Mouse (Mus musculus) liver, adult 2 months (tissue): ENCODE measurements around the gene Ufc1. TPM values are rescaled to one million over a fixed set of nuclear protein-coding genes. Genes with fewer than 3 reads are reported as not detected.

ENCODE experiments used
- DNase-seq: peaks from one replicate; pipeline ENCODE4 v3.0.0-alpha.2; 2011; ENCODE audit warnings: low read depth, low spot score; ENCODE audit errors: extremely low read depth
- H3K27ac ChIP-seq: fragments of 200-500 bp; replicated peaks from 2 replicates; pipeline ENCODE4 v1.5.1; 2012; ENCODE audit warnings: low read depth, mild to moderate bottlenecking, control low read depth, inconsistent platforms, low read length; ENCODE audit not compliant: insufficient read depth
- H3K27me3 ChIP-seq: fragments of 200-500 bp; 2 replicates; pipeline ENCODE4 v1.6.1; 2012; ENCODE audit warnings: mild to moderate bottlenecking, moderate library complexity, low read length, inconsistent platforms; ENCODE audit not compliant: control insufficient read depth, insufficient read depth
- H3K36me3 ChIP-seq: fragments of 200-500 bp; 2 replicates; pipeline ENCODE4 v1.6.1; 2012; ENCODE audit warnings: low read length, inconsistent platforms; ENCODE audit not compliant: control insufficient read depth, insufficient read depth
- H3K4me1 ChIP-seq: fragments of 200-500 bp; 2 replicates; pipeline ENCODE4 v1.6.1; 2011; ENCODE audit warnings: low read length; ENCODE audit not compliant: control insufficient read depth, insufficient read depth
- H3K4me3 ChIP-seq: fragments of 200-500 bp; 2 replicates; pipeline ENCODE4 v1.5.1; 2011; ENCODE audit warnings: low read depth, mild to moderate bottlenecking, control low read depth, low read length, moderate library complexity; ENCODE audit not compliant: insufficient read depth
- H3K79me2 ChIP-seq: fragments of 200-500 bp; 2 replicates; pipeline ENCODE4 v1.6.1; 2012; ENCODE audit warnings: inconsistent platforms, mild to moderate bottlenecking, low read length, moderate library complexity; ENCODE audit not compliant: control insufficient read depth, insufficient read depth
- H3K9ac ChIP-seq: fragments of 200-500 bp; 2 replicates; pipeline ENCODE4 v1.6.1; 2012; ENCODE audit warnings: low read depth, mild to moderate bottlenecking, control low read depth, inconsistent platforms, low read length
- CTCF ChIP-seq: fragments of 200-500 bp; IDR thresholded peaks from 2 replicates; pipeline ENCODE4 v1.5.1; 2011; ENCODE audit warnings: low read depth, low read length, control low read depth
- POLR2A ChIP-seq: fragments of 200-500 bp; IDR thresholded peaks from 2 replicates; pipeline ENCODE4 v1.6.1; 2011; ENCODE audit warnings: low read length, control low read depth; ENCODE audit not compliant: insufficient read depth; ENCODE audit errors: extremely low read depth
- WGBS: fragments of 180-500 bp; shearing (Covaris S2); methylation state at CpG from one replicate; pipeline ENCODE4 v1.1.7; 2018; 5-methylcytosine and 5-hydroxymethylcytosine counted together
- polyA plus RNA-seq: library from polyadenylated mRNA; depleted of rRNA; stranded (reverse); fragments of >200 nt; gene quantifications from 2 replicates; pipeline ENCODE4 v1.2.3, GENCODE M21; 2012
- total RNA-seq: library from RNA; depleted of rRNA; stranded (reverse); fragments of >200 nt; gene quantifications from 2 replicates; pipeline ENCODE4 v1.2.3, GENCODE M21; 2014

Ufc1 gene
- total and polyA plus RNA-seq, 2 experiments: 30.3 to 103 TPM

DNA sequence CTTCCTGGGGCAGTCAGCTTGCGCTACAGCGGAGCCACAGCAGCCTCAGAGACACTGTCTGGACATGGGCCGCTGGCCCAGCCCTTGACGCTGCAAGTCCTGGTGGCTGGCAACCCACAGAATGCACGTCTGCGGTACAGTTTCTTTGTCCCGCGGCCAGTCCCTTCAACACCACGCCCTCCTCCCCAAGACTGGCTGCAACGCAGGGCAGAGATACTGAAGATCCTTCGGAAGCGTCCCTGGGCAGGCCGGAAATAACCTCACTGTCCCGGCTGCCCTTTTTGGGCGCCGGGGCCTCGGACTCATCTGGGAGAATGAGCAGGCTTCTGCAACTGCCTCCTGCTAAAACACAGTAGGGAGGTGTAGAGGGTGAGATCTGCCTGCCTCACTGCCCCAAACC is 35.9 kb downstream of the Ufc1 start:
- Histone ChIP-seq H3K27me3 (no peaks in the 10 kb centered on the region), H3K4me1 (peaks cover 13% of the 10 kb centered on the region; the same call in 1 of the 2 replicates), H3K36me3 (no peaks in the 10 kb centered on the region), H3K9ac (no peak overlapping the region), H3K27ac (no peak overlapping the region), H3K4me3 (no peak overlapping the region), H3K79me2 (no peaks in the 10 kb centered on the region)
- TF ChIP-seq POLR2A (no peak), CTCF (no peak)
- no peak for DNase-seq
- 83% methylated on average over 17 of the region's 17 CpGs for WGBS

DNA sequence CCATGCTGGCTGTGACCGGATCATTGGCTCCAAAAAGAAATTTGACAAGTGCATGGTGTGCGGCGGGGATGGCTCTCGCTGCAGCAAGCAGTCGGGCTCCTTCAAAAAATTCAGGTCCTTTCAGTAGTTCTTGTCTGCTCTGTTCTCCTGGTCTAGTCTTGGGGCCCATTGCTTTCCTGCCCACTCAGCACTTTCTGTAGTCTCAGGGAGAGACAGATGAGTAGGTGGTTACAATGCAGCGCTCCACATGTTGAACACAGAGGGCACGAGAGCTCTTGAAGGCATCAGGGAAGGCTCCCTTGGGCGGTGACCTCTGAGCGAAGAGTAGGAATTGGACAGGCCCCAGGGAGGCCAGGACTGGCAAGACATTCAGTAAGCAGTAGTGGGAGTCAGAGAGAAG is 37.0 kb downstream of the Ufc1 start:
- Histone ChIP-seq H3K79me2 (no peaks in the 10 kb centered on the region), H3K4me1 (peaks cover 13% of the 10 kb centered on the region; the same call in 1 of the 2 replicates), H3K4me3 (no peak overlapping the region), H3K27ac (no peak overlapping the region), H3K36me3 (no peaks in the 10 kb centered on the region), H3K27me3 (no peaks in the 10 kb centered on the region), H3K9ac (no peak overlapping the region)
- no peak for DNase-seq
- TF ChIP-seq POLR2A (no peak), CTCF (no peak)
- WGBS: 83% methylated on average over 9 of the region's 9 CpGs

DNA sequence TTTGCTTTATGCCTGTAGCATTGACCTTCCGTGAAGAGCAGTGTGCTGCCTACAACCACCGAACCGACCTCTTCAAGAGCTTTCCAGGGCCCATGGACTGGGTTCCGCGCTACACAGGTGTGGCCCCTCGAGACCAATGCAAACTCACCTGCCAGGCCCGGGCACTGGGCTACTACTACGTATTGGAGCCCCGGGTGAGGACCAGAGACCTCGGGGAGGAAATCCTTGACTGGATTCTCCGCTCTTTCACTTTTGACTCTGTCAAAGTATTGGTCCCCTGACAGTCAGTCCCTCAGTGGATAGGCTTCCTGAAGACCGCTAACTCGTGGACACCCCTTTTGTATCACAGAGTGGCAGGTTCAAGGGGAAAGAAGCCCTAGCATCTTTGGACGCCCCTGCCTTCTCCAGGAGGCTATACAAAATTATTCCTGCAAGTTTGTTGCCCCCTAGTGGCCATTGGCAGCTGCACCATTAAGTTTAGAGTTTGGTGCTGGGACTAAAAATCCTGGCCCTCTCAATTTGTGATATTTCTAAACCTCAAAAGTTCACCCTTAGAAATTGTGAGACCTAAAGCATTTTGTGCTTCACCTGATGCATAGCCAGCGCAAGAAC is 37.8 kb downstream of the Ufc1 start:
- H3K79me2 ChIP-seq: no peaks in the 10 kb centered on the region
- H3K27me3 ChIP-seq: no peaks in the 10 kb centered on the region
- peak; percentile 53 for DNase-seq
- TF ChIP-seq POLR2A: no peak
- TF ChIP-seq CTCF: peak; percentile 35
- H3K27ac ChIP-seq: no peak overlapping the region
- H3K4me3 ChIP-seq: no peak overlapping the region
- peaks cover 13% of the 10 kb centered on the region; the same call in 1 of the 2 replicates for H3K4me1 ChIP-seq
- no peaks in the 10 kb centered on the region for H3K36me3 ChIP-seq
- H3K9ac ChIP-seq: no peak overlapping the region
- WGBS: 51% methylated on average over 15 of the region's 15 CpGs

DNA sequence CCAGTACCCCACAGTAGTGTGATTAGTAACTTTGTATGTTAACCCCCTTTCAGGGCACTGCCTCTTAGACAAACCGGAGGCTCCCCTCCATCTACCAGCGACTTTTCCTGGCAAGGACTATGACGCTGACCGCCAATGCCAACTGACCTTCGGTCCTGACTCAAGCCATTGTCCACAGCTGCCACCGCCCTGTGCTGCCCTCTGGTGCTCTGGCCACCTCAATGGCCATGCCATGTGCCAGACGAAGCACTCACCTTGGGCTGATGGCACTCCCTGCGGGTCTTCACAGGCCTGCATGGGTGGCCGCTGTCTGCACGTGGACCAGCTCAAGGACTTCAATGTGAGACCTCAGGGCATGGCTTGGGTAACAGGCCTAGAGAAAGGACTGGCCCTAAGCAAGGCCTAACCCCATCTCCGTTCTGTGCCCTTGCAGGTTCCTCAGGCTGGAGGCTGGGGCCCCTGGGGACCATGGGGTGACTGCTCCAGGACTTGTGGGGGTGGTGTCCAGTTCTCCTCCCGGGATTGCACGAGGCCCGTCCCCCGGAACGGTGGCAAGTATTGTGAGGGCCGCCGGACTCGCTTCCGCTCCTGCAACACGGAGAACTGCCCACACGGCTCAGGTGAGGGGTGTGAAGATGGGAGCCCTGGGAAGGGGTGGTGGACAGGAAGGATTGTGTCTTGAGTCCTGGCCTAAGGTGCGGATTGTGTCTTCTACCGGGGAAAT is 38.6 kb downstream of the Ufc1 start:
- no peak overlapping the region for H3K27ac ChIP-seq
- peaks cover 13% of the 10 kb centered on the region; the same call in 1 of the 2 replicates for H3K4me1 ChIP-seq
- H3K79me2 ChIP-seq: no peaks in the 10 kb centered on the region
- 65% methylated on average over 24 of the region's 24 CpGs for WGBS
- no peaks in the 10 kb centered on the region for H3K27me3 ChIP-seq
- TF ChIP-seq POLR2A (no peak), CTCF (peak; percentile 90)
- H3K4me3 ChIP-seq: no peak overlapping the region
- H3K36me3 ChIP-seq: no peaks in the 10 kb centered on the region
- peak; percentile 76 for DNase-seq
- no peak overlapping the region for H3K9ac ChIP-seq

DNA sequence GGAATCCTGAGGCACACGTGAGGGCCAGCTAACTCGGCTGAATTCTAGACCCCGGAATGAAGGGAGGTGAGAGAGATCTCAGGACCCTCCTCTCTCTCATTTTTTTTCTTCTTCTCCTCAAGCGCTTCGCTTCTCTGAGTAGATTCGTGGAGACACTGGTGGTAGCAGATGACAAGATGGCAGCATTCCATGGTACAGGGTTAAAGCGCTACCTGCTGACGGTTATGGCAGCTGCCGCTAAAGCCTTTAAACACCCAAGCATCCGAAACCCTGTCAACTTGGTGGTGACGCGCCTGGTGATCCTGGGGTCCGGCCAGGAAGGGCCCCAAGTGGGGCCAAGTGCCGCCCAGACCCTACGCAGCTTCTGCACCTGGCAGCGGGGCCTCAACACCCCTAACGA is 42.4 kb downstream of the Ufc1 start:
- 87% methylated on average over 17 of the region's 17 CpGs for WGBS
- Histone ChIP-seq H3K4me1 (peaks cover 9% of the 10 kb centered on the region), H3K4me3 (no peak overlapping the region), H3K27ac (no peak overlapping the region), H3K79me2 (no peaks in the 10 kb centered on the region), H3K27me3 (no peaks in the 10 kb centered on the region), H3K36me3 (no peaks in the 10 kb centered on the region), H3K9ac (no peak overlapping the region)
- DNase-seq: no peak
- TF ChIP-seq CTCF (no peak), POLR2A (no peak)
